Mouse (Mus musculus): ENCODE measurements at regions not wholly inside any gene's neighbourhood (a gene's known extent, or its start where the extent isn't known, plus 50 kb on each side); places are given as distances from the start of the nearest gene placed in this dataset.

- Histone ChIP-seq H3K27me3 (no peaks in the 10 kb centered on the region), H3K9ac (no peak overlapping the region), H3K36me3 (no peaks in the 10 kb centered on the region), H3K4me1 (no peaks in the 10 kb centered on the region), H3K27ac (no peak overlapping the region), H3K4me3 (no peak overlapping the region), H3K9me3 (replicated peaks) (no peaks in the 10 kb centered on the region), H3K4me2 (replicated peaks) (no peak overlapping the region)
- ATAC-seq (ENCODE audit: low FRiP score): peak; percentile 50; the same call in 1 of the 2 replicates
- 52% methylated on average over 6 of the region's 6 CpGs for WGBS
Measured at GRCm38 (mm10) chr13:119283448-119283847, 145.0 kb upstream of the Paip1 start.

DNA sequence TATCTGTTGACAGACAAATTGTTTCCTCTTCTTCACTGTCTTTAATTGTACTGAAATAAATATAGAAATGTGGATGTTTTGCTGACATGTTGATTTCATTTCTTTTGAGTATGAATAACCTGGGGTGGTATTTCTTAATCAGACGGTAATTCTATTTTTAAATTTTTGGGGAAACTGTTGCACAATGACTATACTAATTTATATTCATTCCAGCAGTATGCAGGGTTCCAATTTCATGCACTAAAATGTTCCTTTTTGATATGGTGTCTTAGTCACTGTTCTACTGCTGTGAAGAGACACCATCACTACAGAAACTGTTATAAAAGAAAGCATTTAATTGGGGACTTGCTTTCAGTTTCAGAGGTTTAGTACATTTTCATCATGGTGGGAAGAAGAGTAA is 119.2 kb upstream of the Paip1 start:
- H3K4me1 ChIP-seq: no peaks in the 10 kb centered on the region
- H3K9ac ChIP-seq: no peak overlapping the region
- no peaks in the 10 kb centered on the region for H3K36me3 ChIP-seq
- no peaks in the 10 kb centered on the region for H3K9me3 ChIP-seq (replicated peaks)
- ATAC-seq (ENCODE audit: low FRiP score): no peak
- no peak overlapping the region for H3K27ac ChIP-seq
- H3K27me3 ChIP-seq: no peaks in the 10 kb centered on the region
- 87% methylated on average over 1 of the region's 1 CpGs for WGBS
- H3K4me3 ChIP-seq: no peak overlapping the region
- no peak overlapping the region for H3K4me2 ChIP-seq (replicated peaks)

- no peaks in the 10 kb centered on the region for H3K36me3 ChIP-seq
- no peak overlapping the region for H3K4me3 ChIP-seq
- 90% methylated on average over 3 of the region's 3 CpGs for WGBS
- no peaks in the 10 kb centered on the region for H3K4me1 ChIP-seq
- H3K27me3 ChIP-seq: no peaks in the 10 kb centered on the region
- H3K9ac ChIP-seq: no peak overlapping the region
- H3K4me2 ChIP-seq (replicated peaks): no peak overlapping the region
- H3K9me3 ChIP-seq (replicated peaks): no peaks in the 10 kb centered on the region
- H3K27ac ChIP-seq: no peak overlapping the region
- no peak for ATAC-seq (ENCODE audit: low FRiP score)
Measured at GRCm38 (mm10) chr13:119310013-119310412, 118.4 kb upstream of the Paip1 start.

DNA sequence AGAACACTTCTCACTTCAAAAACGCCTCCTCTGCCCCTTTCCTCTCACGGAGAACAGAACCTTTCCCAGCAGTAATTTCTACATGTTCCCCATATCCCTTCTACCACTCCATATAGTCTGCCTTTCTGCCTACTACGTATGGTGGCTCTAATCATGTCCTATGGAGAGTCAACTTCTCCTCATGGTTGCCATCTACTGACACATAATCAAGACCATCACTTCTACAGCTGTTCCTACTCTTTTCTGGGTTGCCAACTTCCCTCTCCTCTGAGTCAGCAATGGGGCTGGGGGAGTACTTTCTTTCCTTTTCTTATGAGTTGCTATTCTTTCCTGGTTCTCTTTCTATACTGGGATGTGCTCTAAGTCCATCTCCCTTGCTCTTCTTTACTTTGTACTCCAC is 114.0 kb upstream of the Paip1 start:
- WGBS: 75% methylated on average over 3 of the region's 3 CpGs
- Histone ChIP-seq H3K9ac (no peak overlapping the region), H3K4me3 (no peak overlapping the region), H3K36me3 (no peaks in the 10 kb centered on the region), H3K27me3 (no peaks in the 10 kb centered on the region), H3K4me1 (no peaks in the 10 kb centered on the region), H3K9me3 (replicated peaks) (no peaks in the 10 kb centered on the region), H3K4me2 (replicated peaks) (no peak overlapping the region), H3K27ac (no peak overlapping the region)
- no peak for ATAC-seq (ENCODE audit: low FRiP score)

DNA sequence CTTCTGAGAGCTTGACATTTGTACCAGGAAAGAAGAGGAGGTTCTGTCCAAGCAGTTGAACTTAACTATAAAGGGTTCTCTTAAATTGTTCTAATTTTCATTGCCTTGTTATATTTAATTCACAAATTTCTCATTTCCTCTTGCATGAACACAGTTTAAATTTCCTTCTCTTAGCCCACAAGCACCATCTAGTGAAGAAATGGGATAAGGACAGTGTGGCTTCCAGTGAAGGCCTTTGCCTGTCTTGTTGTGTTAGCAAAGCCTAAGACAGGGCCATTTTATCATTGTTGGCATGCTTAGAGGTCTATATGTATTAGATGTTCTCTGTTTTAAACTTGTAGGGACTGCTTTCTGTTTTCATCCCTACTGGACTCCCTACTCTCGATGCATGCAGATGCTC is 110.0 kb upstream of the Paip1 start:
- H3K27me3 ChIP-seq: no peaks in the 10 kb centered on the region
- no peak for ATAC-seq (ENCODE audit: low FRiP score)
- no peaks in the 10 kb centered on the region for H3K9me3 ChIP-seq (replicated peaks)
- 96% methylated on average over 1 of the region's 1 CpGs for WGBS
- no peak overlapping the region for H3K9ac ChIP-seq
- no peaks in the 10 kb centered on the region for H3K36me3 ChIP-seq
- no peak overlapping the region for H3K4me3 ChIP-seq
- no peak overlapping the region for H3K4me2 ChIP-seq (replicated peaks)
- no peaks in the 10 kb centered on the region for H3K4me1 ChIP-seq
- H3K27ac ChIP-seq: no peak overlapping the region

DNA sequence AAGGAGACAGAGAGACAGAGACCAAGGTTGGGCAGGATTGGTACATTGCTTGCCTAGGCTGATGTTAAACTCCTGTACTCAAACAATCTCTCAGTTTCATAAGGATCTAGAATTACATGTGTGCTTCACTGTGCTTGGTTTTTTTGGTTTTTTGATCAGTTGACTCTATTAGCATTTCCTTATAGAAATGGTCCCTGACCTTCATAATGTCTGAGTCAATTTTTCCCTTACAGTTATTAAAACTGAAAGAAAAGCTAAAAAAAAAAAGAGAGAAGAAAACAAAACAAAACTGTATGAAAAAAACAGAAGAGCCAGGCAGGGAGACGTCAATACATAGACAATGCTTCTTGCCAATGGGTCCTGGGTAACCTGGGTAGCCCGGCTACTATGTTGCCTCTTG is 102.9 kb upstream of the Paip1 start:
- H3K27ac ChIP-seq: no peak overlapping the region
- H3K4me1 ChIP-seq: no peaks in the 10 kb centered on the region
- H3K27me3 ChIP-seq: no peaks in the 10 kb centered on the region
- no peak for ATAC-seq (ENCODE audit: low FRiP score)
- no peak overlapping the region for H3K9ac ChIP-seq
- H3K4me2 ChIP-seq (replicated peaks): no peak overlapping the region
- H3K4me3 ChIP-seq: no peak overlapping the region
- H3K36me3 ChIP-seq: no peaks in the 10 kb centered on the region
- H3K9me3 ChIP-seq (replicated peaks): no peaks in the 10 kb centered on the region
- WGBS: 84% methylated on average over 2 of the region's 2 CpGs

- no peak overlapping the region for H3K27ac ChIP-seq
- H3K4me1 ChIP-seq: no peaks in the 10 kb centered on the region
- H3K36me3 ChIP-seq: no peaks in the 10 kb centered on the region
- no peak overlapping the region for H3K4me3 ChIP-seq
- H3K9ac ChIP-seq: no peak overlapping the region
- no peaks in the 10 kb centered on the region for H3K27me3 ChIP-seq
- no peak for ATAC-seq (ENCODE audit: low FRiP score)
- 85% methylated on average over 5 of the region's 5 CpGs for whole genome bisulfite sequencing
- H3K9me3 ChIP-seq (replicated peaks): no peaks in the 10 kb centered on the region
- H3K4me2 ChIP-seq (replicated peaks): no peak overlapping the region
Measured at GRCm38 (mm10) chr13:119326877-119327625, 101.3 kb upstream of the Paip1 start.

- no peak overlapping the region for H3K9ac ChIP-seq
- H3K36me3 ChIP-seq: no peaks in the 10 kb centered on the region
- H3K4me3 ChIP-seq: no peak overlapping the region
- H3K4me1 ChIP-seq: no peaks in the 10 kb centered on the region
- no peak overlapping the region for H3K4me2 ChIP-seq (replicated peaks)
- H3K27me3 ChIP-seq: no peaks in the 10 kb centered on the region
- WGBS: 89% methylated on average over 4 of the region's 4 CpGs
- no peak overlapping the region for H3K27ac ChIP-seq
- no peaks in the 10 kb centered on the region for H3K9me3 ChIP-seq (replicated peaks)
- no peak for ATAC-seq (ENCODE audit: low FRiP score)
Measured at GRCm38 (mm10) chr13:119328731-119329130, 99.7 kb upstream of the Paip1 start.

DNA sequence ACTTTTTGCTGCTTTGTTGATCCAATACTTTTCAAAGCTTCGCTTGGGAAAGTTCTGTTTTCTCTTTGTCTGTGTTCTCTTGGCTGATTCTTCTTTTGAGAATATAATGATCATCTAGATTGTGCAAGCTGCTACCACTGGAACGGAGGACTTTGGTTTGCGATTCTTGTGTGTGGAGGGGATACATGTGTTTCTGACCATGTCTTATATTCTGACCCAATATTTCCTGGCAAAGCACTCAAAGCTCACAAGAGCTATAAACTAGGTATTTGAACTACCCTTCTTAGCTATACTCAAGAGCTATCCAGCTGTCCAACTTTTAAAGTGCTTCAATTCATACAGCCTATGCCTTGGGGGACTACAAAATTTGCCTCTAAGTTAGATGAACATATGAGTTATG is 96.6 kb upstream of the Paip1 start:
- WGBS: 97% methylated on average over 3 of the region's 3 CpGs
- Histone ChIP-seq H3K4me3 (no peak overlapping the region), H3K9ac (no peak overlapping the region), H3K27ac (no peak overlapping the region), H3K4me2 (replicated peaks) (no peak overlapping the region), H3K9me3 (replicated peaks) (no peaks in the 10 kb centered on the region), H3K4me1 (no peaks in the 10 kb centered on the region), H3K27me3 (no peaks in the 10 kb centered on the region), H3K36me3 (peaks cover 7% of the 10 kb centered on the region; the same call in 1 of the 2 replicates)
- no peak for ATAC-seq (ENCODE audit: low FRiP score)

GRCm38 (mm10) chr13:119333915-119334314 is 94.5 kb upstream of the Paip1 start:
- 84% methylated on average over 6 of the region's 6 CpGs for WGBS
- H3K4me3 ChIP-seq: no peak overlapping the region
- no peak overlapping the region for H3K4me2 ChIP-seq (replicated peaks)
- no peaks in the 10 kb centered on the region for H3K9me3 ChIP-seq (replicated peaks)
- no peak for ATAC-seq (ENCODE audit: low FRiP score)
- H3K9ac ChIP-seq: no peak overlapping the region
- no peak overlapping the region for H3K27ac ChIP-seq
- H3K4me1 ChIP-seq: no peaks in the 10 kb centered on the region
- peaks cover 16% of the 10 kb centered on the region; the same call in 1 of the 2 replicates for H3K36me3 ChIP-seq
- H3K27me3 ChIP-seq: no peaks in the 10 kb centered on the region

GRCm38 (mm10) chr13:119337861-119338260 is 90.5 kb upstream of the Paip1 start:
- H3K36me3 ChIP-seq: peaks cover 16% of the 10 kb centered on the region; the same call in 1 of the 2 replicates
- no peaks in the 10 kb centered on the region for H3K9me3 ChIP-seq (replicated peaks)
- no peak overlapping the region for H3K27ac ChIP-seq
- H3K4me2 ChIP-seq (replicated peaks): no peak overlapping the region
- H3K4me3 ChIP-seq: no peak overlapping the region
- H3K4me1 ChIP-seq: no peaks in the 10 kb centered on the region
- no peak for ATAC-seq (ENCODE audit: low FRiP score)
- WGBS: 94% methylated on average over 5 of the region's 5 CpGs
- H3K27me3 ChIP-seq: no peaks in the 10 kb centered on the region
- no peak overlapping the region for H3K9ac ChIP-seq

- Histone ChIP-seq H3K4me2 (replicated peaks) (no peak overlapping the region), H3K27me3 (no peaks in the 10 kb centered on the region), H3K4me1 (no peaks in the 10 kb centered on the region), H3K9me3 (replicated peaks) (no peaks in the 10 kb centered on the region), H3K9ac (no peak overlapping the region), H3K4me3 (no peak overlapping the region), H3K27ac (no peak overlapping the region), H3K36me3 (peaks cover 16% of the 10 kb centered on the region; the same call in 1 of the 2 replicates)
- ATAC-seq (ENCODE audit: low FRiP score): no peak
- 88% methylated on average over 5 of the region's 5 CpGs for WGBS
Measured at GRCm38 (mm10) chr13:119339016-119339415, 89.4 kb upstream of the Paip1 start.

- H3K9me3 ChIP-seq (replicated peaks): no peaks in the 10 kb centered on the region
- no peak for ATAC-seq (ENCODE audit: low FRiP score)
- no peak overlapping the region for H3K4me2 ChIP-seq (replicated peaks)
- H3K4me3 ChIP-seq: no peak overlapping the region
- no peaks in the 10 kb centered on the region for H3K4me1 ChIP-seq
- peaks cover 16% of the 10 kb centered on the region; the same call in 1 of the 2 replicates for H3K36me3 ChIP-seq
- no peak overlapping the region for H3K27ac ChIP-seq
- 93% methylated on average over 11 of the region's 11 CpGs for WGBS
- no peaks in the 10 kb centered on the region for H3K27me3 ChIP-seq
- no peak overlapping the region for H3K9ac ChIP-seq
Measured at GRCm38 (mm10) chr13:119339762-119340161, 88.6 kb upstream of the Paip1 start.

Measured in hindbrain, embryonic 12.5 days (tissue).